In the genomic region with DNA sequence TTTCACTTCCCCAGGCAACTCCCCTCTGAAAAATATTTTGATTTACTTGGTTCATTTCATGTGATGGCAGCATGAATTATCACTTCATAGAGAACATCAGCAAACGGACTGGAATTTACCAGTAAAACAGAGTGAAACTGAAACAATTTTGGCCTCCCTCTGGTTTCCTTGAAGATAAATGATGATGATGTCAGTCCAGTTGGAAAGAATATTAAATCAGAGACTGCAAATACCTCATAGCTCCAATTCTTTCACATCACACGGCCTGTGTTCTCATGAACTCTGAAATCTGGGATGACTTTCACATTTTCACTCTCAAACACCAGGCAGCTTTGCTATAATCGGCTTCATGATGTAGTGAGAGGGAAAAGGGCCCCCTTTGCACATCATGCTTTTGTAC, we compare ENCODE assay signal across 26 mouse cellular contexts.
DNase-seq lines count a peak whose midpoint lies in the region; ATAC-seq lines count a peak whose summit lies in the region.
"Had no signal": no experiment of that assay in that cellular context is flagged by ENCODE, and none has a peak within 500 bp of the region (broad histone marks: within the 10 kb centered on the region; RNA-seq: fewer than 3 reads in every experiment).

No protein-coding gene starts in this region.

- ATAC-seq in lung, embryonic 15.5 days (ENCODE audit: borderline replicate concordance, extremely low read depth, low FRiP score, low TSS enrichment): peak; percentile 31; the same call in 1 of the 2 replicates
- ATAC-seq: forebrain, embryonic 16.5 days; liver, postnatal 0 days; midbrain, embryonic 15.5 days had no signal

- H3K9me3 ChIP-seq in lung, embryonic 15.5 days: no peaks in the 10 kb centered on the region
- H3K9me3 ChIP-seq: forebrain, embryonic 10.5 days; G1E; heart, embryonic 12.5 days; hindbrain, embryonic 12.5 days; megakaryocyte, embryonic 14.5 days; midbrain, embryonic 15.5 days had no signal

- no peak overlapping the region for H3K27ac ChIP-seq in lung, embryonic 15.5 days
- H3K27ac ChIP-seq: forebrain, embryonic 10.5 days; hindbrain, embryonic 12.5 days; layer of hippocampus, adult 2 months; midbrain, embryonic 15.5 days; stomach, postnatal 0 days had no signal

- 38% methylated on average over 3 of the region's 3 CpGs for WGBS in lung, embryonic 15.5 days

- no peak overlapping the region for H3K9ac ChIP-seq in lung, embryonic 15.5 days
- H3K9ac ChIP-seq: heart, embryonic 12.5 days; hindbrain, embryonic 12.5 days; liver, postnatal 0 days; midbrain, embryonic 15.5 days had no signal

- no peak overlapping the region for H3K4me3 ChIP-seq in lung, embryonic 15.5 days
- H3K4me3 ChIP-seq: forebrain, embryonic 10.5 days; heart, embryonic 12.5 days; hindbrain, embryonic 12.5 days; layer of hippocampus, adult 2 months; megakaryocyte, embryonic 14.5 days; midbrain, embryonic 15.5 days had no signal

- H3K36me3 ChIP-seq in lung, embryonic 15.5 days: no peaks in the 10 kb centered on the region
- H3K36me3 ChIP-seq: forebrain, embryonic 10.5 days; G1E; heart, embryonic 12.5 days; hindbrain, embryonic 12.5 days; midbrain, embryonic 15.5 days had no signal

- peak; percentile 27 to 34 for DNase-seq in heart, adult 9 months (ENCODE audit: low spot score in 2 of 2)
- no peak for DNase-seq in heart, postnatal 25 days (ENCODE audit: low spot score)
- no peak for DNase-seq in lung, postnatal 4 days
- DNase-seq in NIH3T3 (ENCODE audit: low read depth): peak; percentile 51
- DNase-seq in forelimb bud, embryonic 11.5 days (ENCODE audit: low read depth, low spot score): peak; percentile 10
- no peak for DNase-seq in frontal cortex, adult 2 months (ENCODE audit: extremely low spot score in 1 of 2, low spot score in 1 of 2)
- DNase-seq: adrenal gland, postnatal 10 days; B cell, adult 2 months; cerebellum, adult 9-10 months; gastrocnemius, postnatal 25 days; kidney, adult 18-20 months; kidney, postnatal 25 days; liver, postnatal 0 days; right cerebral cortex, adult 18-20 months had no signal

- no peaks in the 10 kb centered on the region for H3K27me3 ChIP-seq in lung, embryonic 15.5 days
- H3K27me3 ChIP-seq: CH12.LX; heart, embryonic 12.5 days; hindbrain, embryonic 12.5 days; megakaryocyte, embryonic 14.5 days; midbrain, embryonic 15.5 days had no signal

- H3K4me2 ChIP-seq in lung, embryonic 15.5 days: no peak overlapping the region
- H3K4me2 ChIP-seq: heart, embryonic 12.5 days; hindbrain, embryonic 12.5 days; liver, embryonic 11.5 days; midbrain, embryonic 15.5 days had no signal

- intact Hi-C loops in heart, postnatal 25 days (cut with DNase I): no loop called here

- no peaks in the 10 kb centered on the region for H3K4me1 ChIP-seq in lung, embryonic 15.5 days
- H3K4me1 ChIP-seq: hindbrain, embryonic 12.5 days; megakaryocyte, embryonic 14.5 days; midbrain, embryonic 15.5 days had no signal

Comparison
In these comparisons a context has a peak if more than half of its experiments do, and no peak if none do; other contexts are left out.
1. DNase-seq: peak in heart, adult 9 months (2 of 2), NIH3T3 (single experiment) and forelimb bud, embryonic 11.5 days (single experiment); none in heart, postnatal 25 days (single experiment), lung, postnatal 4 days (0 of 2) and frontal cortex, adult 2 months (0 of 2).